Mouse (Mus musculus) megakaryocyte, embryonic 14.5 days (primary cell): ENCODE measurements at regions not wholly inside any gene's neighbourhood (a gene's known extent, or its start where the extent isn't known, plus 50 kb on each side); places are given as distances from the start of the nearest gene placed in this dataset.

Experiments
- FLI1 ChIP-seq: IDR thresholded peaks from 2 replicates; pipeline ENCODE4 v1.6.1; 2012; ENCODE audit warnings: low read length, inconsistent platforms, mixed read lengths
- GATA1 ChIP-seq: IDR thresholded peaks from 3 replicates; pipeline ENCODE4 v1.6.1; 2012; ENCODE audit warnings: mixed read lengths, low read length, inconsistent platforms, borderline replicate concordance

DNA sequence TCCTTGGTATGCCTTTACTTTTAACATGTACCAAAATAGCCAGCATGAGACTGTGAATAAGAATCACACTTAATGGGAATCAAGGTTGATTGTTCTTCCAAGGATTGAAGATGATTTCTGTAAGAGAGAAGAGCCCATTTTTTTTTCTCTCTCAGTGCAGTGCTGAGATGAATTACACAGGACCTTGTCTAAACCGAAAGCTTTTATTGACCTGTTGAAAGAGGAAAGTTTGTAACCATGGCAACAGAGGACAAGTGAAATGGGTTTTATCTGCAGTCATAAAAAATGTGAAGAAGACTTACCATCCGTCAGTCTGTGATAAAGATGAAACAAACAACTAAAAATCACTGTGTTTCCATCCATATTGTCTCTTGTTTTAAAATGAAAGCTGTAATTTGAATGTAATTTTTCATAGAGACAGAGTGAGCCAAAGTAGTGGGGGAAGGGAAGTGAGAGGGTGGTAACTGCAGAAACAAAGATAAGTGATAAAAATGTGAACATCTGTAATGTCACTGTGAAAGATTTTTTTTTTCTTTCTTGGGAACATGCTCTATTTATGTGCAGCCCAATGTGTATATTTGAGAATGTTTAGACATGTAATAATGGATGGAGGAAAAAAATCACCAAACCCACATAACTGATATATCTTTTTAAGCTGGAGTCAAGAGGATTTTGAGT is 661.9 kb downstream of the Basp1 start:
- TF ChIP-seq GATA1 (no peak), FLI1 (no peak)
